Mouse (Mus musculus) midbrain, postnatal 0 days (tissue): ENCODE measurements at regions not wholly inside any gene's neighbourhood (a gene's known extent, or its start where the extent isn't known, plus 50 kb on each side); places are given as distances from the start of the nearest gene placed in this dataset.

Experiments
- ATAC-seq: fragments of 200-750 bp; cut with Nextera tagmentation; 2 replicates; pipeline ENCODE4 v1.8.0; 2017; ENCODE audit warnings: moderate number of reproducible peaks, mild to moderate bottlenecking, moderate TSS enrichment, moderate library complexity; ENCODE audit not compliant: low FRiP score
- DNase-seq: peaks from one replicate; pipeline ENCODE4 v3.0.0-alpha.2; 2015; ENCODE audit warnings: low spot score
- H3K27ac ChIP-seq: fragments of 300-500 bp; sonication (generic); 2 replicates; pipeline ENCODE4 v1.5.1; 2014; ENCODE audit warnings: low read depth, mild to moderate bottlenecking, low read length, mixed read lengths
- H3K27me3 ChIP-seq: fragments of 300-500 bp; sonication (generic); 2 replicates; pipeline ENCODE4 v1.6.1; 2014; ENCODE audit warnings: low read length, control low read depth, mixed read lengths; ENCODE audit not compliant: insufficient read depth
- H3K36me3 ChIP-seq: fragments of 300-500 bp; sonication (generic); 2 replicates; pipeline ENCODE4 v1.6.1; 2014; ENCODE audit warnings: low read length, control low read depth, mixed read lengths; ENCODE audit not compliant: insufficient read depth
- H3K4me1 ChIP-seq: fragments of 300-500 bp; sonication (generic); 2 replicates; pipeline ENCODE4 v1.6.1; 2014; ENCODE audit warnings: mild to moderate bottlenecking, control low read depth, antibody characterized with exemption, low read length, mixed read lengths; ENCODE audit not compliant: insufficient read depth
- H3K4me2 ChIP-seq: fragments of 300-500 bp; sonication (generic); 2 replicates; pipeline ENCODE4 v1.6.1; 2014; ENCODE audit warnings: low read depth, mild to moderate bottlenecking, low read length, mixed read lengths; ENCODE audit not compliant: poor library complexity, severe bottlenecking
- H3K4me3 ChIP-seq: fragments of 300-500 bp; sonication (generic); 2 replicates; pipeline ENCODE4 v1.5.1; 2014; ENCODE audit warnings: low read depth, mild to moderate bottlenecking, low read length, moderate library complexity
- H3K9ac ChIP-seq: fragments of 300-500 bp; sonication (generic); replicated peaks from 2 replicates; pipeline ENCODE4 v1.6.1; 2014; ENCODE audit warnings: mild to moderate bottlenecking, low read length, moderate library complexity, mixed read lengths; ENCODE audit not compliant: poor library complexity, severe bottlenecking
- H3K9me3 ChIP-seq: fragments of 300-500 bp; sonication (generic); 2 replicates; pipeline ENCODE4 v1.6.1; 2016; ENCODE audit warnings: low read length, control low read depth
- CTCF ChIP-seq: IDR thresholded peaks from 2 replicates; pipeline ENCODE4 v1.5.1; 2016; ENCODE audit warnings: antibody characterized with exemption, mild to moderate bottlenecking
- WGBS: fragments of 180-500 bp; shearing (Covaris S2); extraction: QIAGEN DNeasy Blood & Tissue Kit; methylation state at CpG from one replicate; pipeline ENCODE4 v1.1.7; 2014; 5-methylcytosine and 5-hydroxymethylcytosine counted together

GRCm38 (mm10) chr5:74857861-74858260, 155.1 kb upstream of the Lnx1 start:
- no peaks in the 10 kb centered on the region for H3K36me3 ChIP-seq
- ATAC-seq (no peak), DNase-seq (no peak)
- 64% methylated on average over 5 of the region's 5 CpGs for WGBS
- no peaks in the 10 kb centered on the region for H3K4me1 ChIP-seq
- no peaks in the 10 kb centered on the region for H3K27me3 ChIP-seq
- TF ChIP-seq CTCF, result no peak
- H3K9ac ChIP-seq, result no peak overlapping the region
- no peak overlapping the region for H3K27ac ChIP-seq
- no peaks in the 10 kb centered on the region for H3K9me3 ChIP-seq
- no peak overlapping the region for H3K4me3 ChIP-seq
- H3K4me2 ChIP-seq, result no peak overlapping the region

GRCm38 (mm10) chr5:74857161-74857560, 154.4 kb upstream of the Lnx1 start:
- H3K4me1 ChIP-seq, result no peaks in the 10 kb centered on the region
- H3K4me2 ChIP-seq, result no peak overlapping the region
- no peak overlapping the region for H3K4me3 ChIP-seq
- no peak overlapping the region for H3K9ac ChIP-seq
- ATAC-seq (no peak), DNase-seq (peak; percentile 17)
- H3K36me3 ChIP-seq, result no peaks in the 10 kb centered on the region
- no peak for TF ChIP-seq CTCF
- H3K9me3 ChIP-seq, result no peaks in the 10 kb centered on the region
- whole genome bisulfite sequencing, result 81% methylated on average over 11 of the region's 11 CpGs
- H3K27ac ChIP-seq, result no peak overlapping the region
- H3K27me3 ChIP-seq, result no peaks in the 10 kb centered on the region

GRCm38 (mm10) chr5:74847824-74848223, 145.1 kb upstream of the Lnx1 start:
- no peaks in the 10 kb centered on the region for H3K9me3 ChIP-seq
- 80% methylated on average over 6 of the region's 6 CpGs for WGBS
- no peaks in the 10 kb centered on the region for H3K4me1 ChIP-seq
- no peak for TF ChIP-seq CTCF
- no peak overlapping the region for H3K9ac ChIP-seq
- no peak for DNase-seq
- no peak overlapping the region for H3K4me2 ChIP-seq
- no peak overlapping the region for H3K4me3 ChIP-seq
- no peaks in the 10 kb centered on the region for H3K36me3 ChIP-seq
- H3K27ac ChIP-seq, result no peak overlapping the region
- no peaks in the 10 kb centered on the region for H3K27me3 ChIP-seq
- ATAC-seq, result no peak

- DNase-seq (no peak), ATAC-seq (no peak)
- Histone ChIP-seq H3K27me3 (no peaks in the 10 kb centered on the region), H3K4me2 (no peak overlapping the region), H3K9me3 (no peaks in the 10 kb centered on the region), H3K4me3 (no peak overlapping the region), H3K4me1 (no peaks in the 10 kb centered on the region), H3K36me3 (no peaks in the 10 kb centered on the region), H3K27ac (no peak overlapping the region), H3K9ac (no peak overlapping the region)
- no peak for TF ChIP-seq CTCF
- WGBS, result 91% methylated on average over 5 of the region's 5 CpGs
Observed at GRCm38 (mm10) chr5:74846674-74847073, 144.0 kb upstream of the Lnx1 start.

- DNase-seq, result no peak
- WGBS, result 89% methylated on average over 2 of the region's 2 CpGs
- H3K4me3 ChIP-seq, result no peak overlapping the region
- no peaks in the 10 kb centered on the region for H3K36me3 ChIP-seq
- H3K27me3 ChIP-seq, result no peaks in the 10 kb centered on the region
- no peak overlapping the region for H3K4me2 ChIP-seq
- no peak overlapping the region for H3K9ac ChIP-seq
- ATAC-seq, result no peak
- no peaks in the 10 kb centered on the region for H3K4me1 ChIP-seq
- H3K9me3 ChIP-seq, result no peaks in the 10 kb centered on the region
- H3K27ac ChIP-seq, result no peak overlapping the region
- TF ChIP-seq CTCF, result no peak
Observed at GRCm38 (mm10) chr5:74834401-74834800, 131.7 kb upstream of the Lnx1 start.

- ATAC-seq, result no peak
- no peak for DNase-seq
- H3K27me3 ChIP-seq, result no peaks in the 10 kb centered on the region
- TF ChIP-seq CTCF, result no peak
- no peak overlapping the region for H3K4me2 ChIP-seq
- no peak overlapping the region for H3K9ac ChIP-seq
- H3K27ac ChIP-seq, result no peak overlapping the region
- H3K36me3 ChIP-seq, result no peaks in the 10 kb centered on the region
- H3K4me3 ChIP-seq, result no peak overlapping the region
- no peaks in the 10 kb centered on the region for H3K4me1 ChIP-seq
- H3K9me3 ChIP-seq, result no peaks in the 10 kb centered on the region
- WGBS, result 95% methylated on average over 4 of the region's 4 CpGs
Observed at GRCm38 (mm10) chr5:74833887-74834286, 131.2 kb upstream of the Lnx1 start.
